Mouse (Mus musculus) left cerebral cortex, postnatal 14 days (tissue): ENCODE results near the gene Ablim1. TPM values are rescaled to one million over a fixed set of nuclear protein-coding genes. Genes with fewer than 3 reads are reported as not detected.

ENCODE experiments used
- DNase-seq, 2 experiments: peaks; one replicate each; pipeline ENCODE4 v3.0.0; 2021 to 2022; ENCODE audit warnings: low spot score in 2 of 2, mixed read lengths in 1 of 2
- intact Hi-C: fragments of 180-260 bp; cut with DNase I; formaldehyde crosslinking; loops from one replicate; pipeline ENCODE4 v1.15.1; 2025
- total RNA-seq, 2 experiments: library from RNA; stranded (reverse); gene quantifications; 2 replicates each; pipeline ENCODE4 v1.2.3; 2021

Ablim1 gene
- total RNA-seq, 2 experiments from 2014 or later = 105 to 120 TPM

- no peak for DNase-seq
- intact Hi-C loops = loop anchor here (10.0 kb wide), 1 partner anchor 80 kb away; no protein-coding TSS in a partner anchor
These were observed 370 bp upstream of the Ablim1 start for GRCm38 (mm10) chr19:57315013-57315565.

DNA sequence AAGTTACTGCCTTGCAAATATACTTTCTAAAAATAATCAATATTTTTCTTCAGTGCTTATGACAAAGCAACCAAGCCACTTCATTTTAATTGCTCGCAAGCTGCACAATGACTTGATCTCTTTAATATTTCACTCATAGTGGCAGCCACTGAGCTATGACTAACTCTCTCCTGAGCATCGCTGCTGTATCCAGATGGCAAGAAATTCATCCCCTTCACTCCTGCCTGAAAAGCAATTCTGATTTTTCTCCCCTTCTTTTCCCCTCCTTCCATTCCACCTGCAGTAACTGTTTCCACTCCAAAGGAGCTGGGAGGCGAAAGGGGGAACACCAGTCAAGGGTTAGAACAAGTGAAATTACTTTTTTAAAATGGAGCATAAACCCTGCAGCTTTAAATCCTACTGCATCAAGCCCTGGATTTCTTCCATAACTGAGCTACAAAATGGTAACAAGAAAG, 801 bp downstream of the Ablim1 start:
- intact Hi-C loops = loop anchor here (10.0 kb wide), 1 partner anchor 79 kb away; no protein-coding TSS in a partner anchor
- no peak for DNase-seq

DNA sequence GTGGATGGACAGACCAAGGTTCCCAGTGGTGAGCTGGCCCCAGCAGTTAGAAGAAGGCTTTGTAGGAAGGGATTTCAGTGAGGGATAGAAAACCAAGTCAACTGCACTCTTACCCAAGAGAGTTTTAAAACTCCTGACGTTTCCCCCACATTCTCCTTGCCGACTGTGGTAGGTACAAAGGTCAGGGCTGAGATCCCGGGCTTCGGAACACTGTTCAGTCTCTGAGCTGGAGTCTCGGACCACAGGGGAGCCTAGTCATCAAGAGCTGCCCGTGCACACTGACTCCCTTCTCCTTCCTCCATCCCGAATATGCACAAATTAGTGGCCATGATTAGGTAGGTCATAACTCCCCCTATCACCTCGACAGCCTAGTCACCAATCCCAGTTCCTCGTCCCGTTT, 1.5 kb downstream of the Ablim1 start:
- intact Hi-C loops = loop anchor here (10.0 kb wide), 1 partner anchor 78 kb away; no protein-coding TSS in a partner anchor
- DNase-seq = no peak

DNA sequence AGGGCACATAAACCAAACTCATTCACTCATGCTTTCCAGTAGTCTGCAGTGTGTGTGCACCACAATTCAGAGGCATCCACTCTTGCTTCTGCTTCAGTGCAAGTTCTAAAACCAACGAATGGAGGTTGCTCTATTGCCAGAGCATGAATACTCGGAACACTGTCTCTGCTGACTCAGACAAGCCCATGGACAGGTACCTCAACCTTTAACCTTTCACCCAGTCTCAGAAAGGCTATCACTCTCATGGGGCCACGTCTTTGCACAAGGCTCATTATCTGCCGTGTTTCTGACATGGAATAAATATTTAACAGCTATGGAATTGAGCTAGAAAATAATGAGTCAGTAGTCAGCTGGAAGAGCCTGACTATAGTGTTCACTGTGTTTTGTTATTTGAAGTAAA, 4.7 kb downstream of the Ablim1 start:
- no peak for DNase-seq
- intact Hi-C loops = loop anchor here (10.0 kb wide), 1 partner anchor 75 kb away; no protein-coding TSS in a partner anchor

DNA sequence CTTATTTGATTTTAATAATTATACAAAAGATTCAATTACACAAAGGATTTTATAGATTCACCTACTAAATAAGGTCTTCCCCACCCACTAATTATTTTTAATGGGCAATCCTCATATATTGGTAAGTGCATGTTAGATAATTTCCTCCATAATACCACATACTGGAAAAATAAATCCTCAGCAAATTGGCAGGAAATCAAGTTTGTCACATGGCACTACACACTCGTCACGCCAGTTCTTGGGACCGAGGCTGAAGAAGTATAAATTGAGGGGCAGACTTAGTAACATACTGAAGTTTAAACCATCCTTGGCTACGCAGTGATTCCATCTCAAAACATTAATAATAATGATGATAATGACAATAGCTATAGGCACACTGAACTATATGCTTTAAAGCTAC, 8.1 kb downstream of the Ablim1 start:
- no peak for DNase-seq
- intact Hi-C loops = no loop called here

DNA sequence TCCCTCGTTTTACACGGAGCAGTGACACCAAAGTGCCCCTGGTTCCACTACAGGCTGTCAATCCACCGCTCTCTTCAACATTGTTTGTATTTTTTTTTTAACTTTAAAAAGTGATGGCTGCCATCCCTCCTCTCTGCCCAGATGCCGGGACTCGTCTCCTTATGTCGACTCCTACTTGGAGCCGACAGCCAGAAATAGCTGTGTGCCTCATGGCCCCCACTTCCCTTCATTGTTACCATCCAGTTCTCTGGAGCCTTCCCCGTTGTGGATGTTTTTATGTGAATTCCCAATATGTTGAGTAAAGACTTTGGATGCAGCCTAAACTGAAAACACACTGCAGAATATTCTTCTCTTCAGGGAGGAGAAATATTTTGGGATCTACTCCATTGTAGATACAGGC, 8.7 kb downstream of the Ablim1 start:
- no peak for DNase-seq
- intact Hi-C loops = no loop called here

GRCm38 (mm10) chr19:57304666-57305065, 10.1 kb downstream of the Ablim1 start:
- intact Hi-C loops = no loop called here
- DNase-seq = no peak

DNA sequence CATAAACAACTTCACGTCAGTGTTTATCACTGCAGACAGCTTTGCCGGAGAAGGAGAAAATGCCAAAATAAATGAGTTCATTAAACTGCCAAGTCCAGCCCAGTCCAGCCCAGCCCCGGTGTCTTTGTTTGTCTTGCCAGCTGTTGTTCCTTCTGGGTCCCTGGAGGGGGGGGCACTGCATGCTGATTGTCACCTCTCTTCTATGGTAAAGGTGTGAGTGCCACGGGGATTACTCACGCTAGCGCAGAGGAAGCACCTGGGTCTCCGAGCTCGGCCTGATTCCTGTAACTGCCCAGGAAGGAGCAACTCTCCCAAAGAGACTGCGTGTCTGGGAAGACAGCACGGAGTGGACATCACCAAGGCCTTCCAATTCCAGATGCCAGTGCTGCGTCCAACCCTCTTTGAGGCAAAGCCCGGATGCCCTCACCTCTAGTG, 12.7 kb downstream of the Ablim1 start:
- no peak for DNase-seq
- intact Hi-C loops = no loop called here

DNA sequence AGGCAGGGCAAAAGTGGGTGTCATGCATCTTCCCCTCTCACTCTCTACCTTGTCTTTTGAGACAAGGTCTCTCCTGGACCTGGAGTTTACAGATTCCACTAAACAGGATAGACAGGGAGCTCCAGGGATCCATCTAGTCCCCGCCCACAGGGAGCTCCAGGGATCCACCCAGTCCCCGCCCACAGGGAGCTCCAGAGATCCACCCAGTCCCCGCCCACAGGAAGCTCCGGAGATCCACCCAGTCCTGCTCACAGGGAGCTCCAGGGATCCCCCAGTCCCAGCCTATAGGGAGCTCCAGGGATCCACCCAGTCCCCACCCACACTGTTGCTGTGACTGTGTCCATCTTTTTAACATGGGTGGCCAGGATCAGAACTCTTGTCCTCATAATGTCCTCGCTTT, 16.7 kb downstream of the Ablim1 start:
- no peak for DNase-seq
- intact Hi-C loops = no loop called here

DNA sequence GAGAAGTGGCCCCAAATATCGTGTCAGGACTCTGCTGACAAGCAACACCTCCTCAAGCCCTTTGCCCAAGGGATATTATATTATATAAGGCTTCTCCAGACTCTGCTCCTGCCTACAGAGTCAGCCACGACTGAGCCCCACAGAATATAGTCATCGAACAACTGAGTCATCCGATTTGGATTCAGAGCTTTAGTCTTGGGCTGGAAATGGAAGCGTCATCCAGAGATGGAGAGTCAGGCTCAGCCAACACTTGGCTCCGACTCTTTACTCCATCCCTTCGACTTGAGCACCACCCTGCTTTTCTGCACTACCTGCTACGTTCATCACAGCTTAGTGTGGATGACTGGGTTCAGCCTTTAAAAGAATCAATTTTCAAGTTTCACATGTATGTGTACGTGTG, 17.3 kb downstream of the Ablim1 start:
- intact Hi-C loops = no loop called here

DNA sequence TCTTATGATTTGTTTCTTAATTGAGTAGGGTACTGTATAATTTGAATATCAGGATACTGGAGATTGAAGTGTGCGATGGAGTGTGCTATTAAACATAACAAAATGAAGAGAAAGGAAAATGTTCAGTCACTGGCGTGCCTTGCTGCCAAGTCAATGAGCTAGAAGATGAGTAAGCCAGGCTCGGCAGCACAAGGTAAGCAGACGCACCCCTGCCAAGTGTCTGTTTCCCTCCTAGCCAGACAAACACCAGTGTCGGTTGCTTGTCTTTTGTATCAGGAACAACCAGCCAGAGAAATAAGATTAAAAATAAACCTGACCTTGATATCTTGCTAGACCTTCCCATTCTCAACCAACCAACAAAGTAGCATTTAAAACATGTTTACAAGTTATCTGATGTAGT, 18.2 kb downstream of the Ablim1 start:
- intact Hi-C loops = no loop called here
- no peak for DNase-seq

More for the DNA sequence above, 17.3 kb downstream of the Ablim1 start:
- DNase-seq = no peak

DNA sequence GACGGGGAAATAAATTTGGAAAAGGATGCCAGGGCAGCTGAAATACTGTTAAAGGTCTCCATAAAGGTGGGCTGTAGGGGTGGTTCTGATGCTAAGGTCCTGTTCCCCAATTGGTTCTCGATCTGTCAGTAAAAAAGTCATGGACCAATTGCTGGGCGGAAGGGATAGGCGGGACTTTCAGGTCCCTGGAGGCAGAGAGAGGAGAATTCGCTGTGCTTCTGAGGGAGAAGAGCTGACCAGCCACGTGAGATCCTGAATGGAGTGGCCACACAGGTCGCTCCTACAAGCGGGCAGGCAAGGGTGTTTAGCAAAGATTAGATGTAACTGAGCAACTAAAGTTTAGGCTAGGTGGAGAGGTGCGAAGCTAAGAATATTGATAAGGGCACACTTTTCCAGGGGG, 19.2 kb downstream of the Ablim1 start:
- no peak for DNase-seq
- intact Hi-C loops = no loop called here

GRCm38 (mm10) chr19:57294356-57294755, 20.4 kb downstream of the Ablim1 start:
- intact Hi-C loops = no loop called here
- DNase-seq = no peak

DNA sequence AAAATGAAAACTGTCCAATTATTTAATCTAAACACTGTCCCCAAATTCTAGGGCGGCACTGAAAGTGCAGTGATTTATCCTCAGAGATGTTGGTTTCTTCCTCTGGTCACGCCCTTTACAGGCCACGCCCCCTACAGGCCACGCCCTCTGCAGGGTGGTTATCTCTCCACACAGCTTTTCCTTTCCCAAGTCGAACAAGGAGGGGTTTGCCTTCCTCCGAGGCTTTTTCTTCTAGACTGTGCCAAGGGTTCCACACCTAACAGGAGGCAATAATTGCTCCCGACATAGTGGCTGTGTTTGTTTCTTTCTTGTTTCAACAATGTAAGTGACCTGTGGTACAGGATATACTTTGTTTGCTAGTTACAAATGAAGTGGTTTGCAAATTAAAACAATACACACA, 21.0 kb downstream of the Ablim1 start:
- intact Hi-C loops = no loop called here
- no peak for DNase-seq

DNA sequence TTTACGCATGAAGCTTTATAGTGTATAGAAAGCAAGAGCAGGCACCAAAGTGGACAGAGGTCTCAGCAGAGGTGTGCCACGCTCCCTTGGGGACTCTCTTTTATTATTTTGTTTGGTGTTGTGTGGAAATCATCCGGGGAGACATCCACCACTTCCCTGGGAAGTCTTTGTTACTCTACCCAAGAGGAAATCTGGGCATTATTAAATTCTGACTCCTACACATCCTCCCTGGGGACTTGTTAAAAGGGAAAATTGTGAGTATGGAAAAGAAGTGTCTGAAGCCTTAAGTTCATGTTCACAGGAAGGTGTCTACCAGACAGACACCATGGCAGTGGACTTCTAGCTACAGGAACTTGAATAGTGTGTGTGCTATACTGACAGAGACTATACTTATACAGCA, 31.4 kb downstream of the Ablim1 start:
- intact Hi-C loops = no loop called here
- no peak for DNase-seq

DNA sequence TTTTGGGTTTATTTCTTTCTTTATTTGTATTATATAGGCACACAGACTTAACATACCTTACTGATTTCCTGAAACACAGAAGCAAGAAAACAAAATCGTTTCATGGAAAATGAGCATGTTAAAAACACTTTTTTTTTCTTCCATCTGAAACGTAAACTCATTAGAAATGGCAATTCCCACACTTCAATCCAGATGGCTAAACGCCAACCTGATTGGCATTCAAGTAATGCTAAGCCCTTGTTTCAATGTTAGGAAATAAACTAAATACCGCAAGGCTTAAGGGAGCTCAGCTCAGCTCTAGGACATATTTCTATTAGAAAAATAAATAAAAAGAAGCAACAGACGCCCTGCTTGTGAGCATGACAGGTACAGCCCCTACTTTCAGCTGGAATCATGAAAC, 32.1 kb downstream of the Ablim1 start:
- peak in 1 of 2 experiments; percentile 46 for DNase-seq
- intact Hi-C loops = no loop called here

DNA sequence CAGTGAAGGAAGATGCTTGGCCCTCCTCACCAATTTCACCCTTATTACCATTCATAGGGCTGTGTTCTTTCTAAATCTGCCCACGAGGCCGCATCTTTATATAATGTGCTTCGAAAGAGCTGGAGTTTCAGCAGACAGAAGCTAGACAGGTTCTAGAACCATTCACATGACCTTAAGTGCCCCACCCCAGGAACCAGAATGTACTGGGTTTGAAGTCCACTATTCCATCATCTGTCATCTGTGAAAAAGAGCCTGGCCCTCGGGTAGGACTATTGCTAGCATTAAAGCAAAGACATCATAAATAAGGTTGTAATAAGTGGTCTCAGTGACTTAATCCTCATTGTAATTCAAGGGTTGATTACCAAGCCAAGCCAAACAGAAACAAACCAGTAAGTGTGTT, 35.1 kb downstream of the Ablim1 start:
- intact Hi-C loops = no loop called here
- DNase-seq = no peak

GRCm38 (mm10) chr19:57278263-57278662, 36.5 kb downstream of the Ablim1 start:
- intact Hi-C loops = no loop called here

DNA sequence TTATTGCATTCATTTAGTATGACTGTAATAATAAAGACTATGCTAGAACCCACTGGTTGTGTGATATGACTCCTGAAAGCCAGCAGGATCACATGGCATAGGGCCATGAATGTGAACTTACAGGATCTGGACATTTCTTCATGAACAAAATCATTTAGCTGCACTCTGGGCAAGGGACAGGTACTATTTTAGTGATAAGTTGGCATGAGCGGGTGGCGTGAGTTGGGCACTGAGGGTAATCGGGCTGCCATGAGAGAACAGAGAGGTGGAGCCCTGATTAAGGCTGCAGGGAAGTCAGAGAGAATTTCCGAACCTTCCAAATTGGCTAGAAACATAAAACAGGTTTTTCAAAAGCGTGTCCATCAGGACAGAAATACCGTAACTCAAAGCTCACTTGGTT, 37.7 kb downstream of the Ablim1 start:
- DNase-seq = no peak
- intact Hi-C loops = no loop called here

More at GRCm38 (mm10) chr19:57278263-57278662, 36.5 kb downstream of the Ablim1 start:
- DNase-seq = no peak

GRCm38 (mm10) chr19:57275166-57275953, 39.4 kb downstream of the Ablim1 start:
- intact Hi-C loops = no loop called here
- peak; percentile 36 to 78 for DNase-seq

- DNase-seq = no peak
- intact Hi-C loops = no loop called here
These were observed 40.0 kb downstream of the Ablim1 start for GRCm38 (mm10) chr19:57274717-57275116.
